Mouse (Mus musculus): Measurements from ENCODE around the gene Syk. TPM values are rescaled to one million over a fixed set of nuclear protein-coding genes. Genes with fewer than 3 reads are reported as not detected.

The Syk gene
- polyA plus RNA-seq, 1 experiment from 2014 or later: 2.6 TPM

DNA sequence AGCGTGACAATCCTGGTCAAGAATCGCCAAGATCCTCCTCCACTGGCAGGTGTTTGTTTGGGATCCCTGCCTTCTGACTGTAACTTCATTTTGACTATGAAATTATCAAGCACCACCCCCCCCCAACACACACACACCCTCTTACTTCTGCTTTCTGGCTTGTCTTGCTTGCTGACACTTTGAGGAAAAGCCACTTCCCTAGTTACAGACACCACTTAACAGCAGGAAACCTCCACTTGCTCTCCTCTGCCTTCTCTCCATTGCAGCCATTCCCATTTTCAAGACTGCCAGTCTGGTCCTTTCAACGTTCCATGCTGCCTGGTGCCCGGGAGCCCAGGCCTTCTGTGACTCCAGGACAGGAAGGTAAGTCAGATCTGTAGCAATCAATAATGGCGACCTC lies 13.7 kb downstream of the Syk start:
- DNase-seq (ENCODE audit: low spot score) (no peak), ATAC-seq (replicated peaks; ENCODE audit: insufficient number of reproducible peaks, low FRiP score, low TSS enrichment, low read depth) (no peak)
- no peak overlapping the region for H3K4me3 ChIP-seq (ENCODE audit: low read depth, low read length)
- H3K36me3 ChIP-seq (replicated peaks; ENCODE audit: control insufficient read depth, insufficient read depth, low read depth, low read length): no peaks in the 10 kb centered on the region
- H3K4me2 ChIP-seq (ENCODE audit: low read depth, low read length): no peak overlapping the region
- WGBS: 83% methylated on average over 5 of the region's 5 CpGs
- no peaks in the 10 kb centered on the region for H3K4me1 ChIP-seq (ENCODE audit: control insufficient read depth, insufficient read depth, low read length)
- no peak overlapping the region for H3K9ac ChIP-seq (replicated peaks; ENCODE audit: low read length)
- H3K27ac ChIP-seq (replicated peaks; ENCODE audit: low read depth, low read length): no peak overlapping the region
- H3K9me3 ChIP-seq (replicated peaks; ENCODE audit: control insufficient read depth, low read length): no peaks in the 10 kb centered on the region
- H3K27me3 ChIP-seq (ENCODE audit: control insufficient read depth, insufficient read depth, low read length): no peaks in the 10 kb centered on the region

DNA sequence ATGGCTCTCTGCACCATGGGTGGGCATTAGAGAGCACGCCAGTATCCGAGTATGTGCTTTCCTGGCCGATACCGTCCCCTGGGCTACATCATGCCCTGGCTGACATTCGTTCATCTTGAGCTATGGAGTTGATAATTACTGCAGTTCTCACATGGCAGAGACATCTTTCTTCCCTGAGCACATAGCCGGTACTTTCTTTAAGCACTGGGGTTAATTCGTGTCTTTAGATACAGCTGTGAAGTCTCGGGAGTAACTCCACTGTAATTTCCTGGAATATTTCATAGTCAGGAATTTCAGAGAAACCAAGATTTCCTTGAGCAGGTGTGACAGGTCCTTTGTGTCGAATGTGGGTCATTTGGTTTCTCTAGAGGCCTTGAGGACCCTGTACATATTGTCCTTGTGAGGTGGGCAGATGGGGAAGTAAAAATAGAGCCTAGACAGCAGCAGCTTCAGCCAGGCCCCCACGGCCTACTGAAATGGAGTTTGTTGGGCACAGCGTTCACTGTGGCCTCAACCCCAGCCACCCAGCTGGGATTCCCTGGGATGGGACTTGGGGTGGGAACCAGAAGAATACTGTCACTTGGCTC lies 14.2 kb downstream of the Syk start:
- Histone ChIP-seq H3K4me1 (ENCODE audit: control insufficient read depth, insufficient read depth, low read length) (no peaks in the 10 kb centered on the region), H3K4me3 (ENCODE audit: low read depth, low read length) (no peak overlapping the region), H3K9me3 (replicated peaks; ENCODE audit: control insufficient read depth, low read length) (no peaks in the 10 kb centered on the region), H3K4me2 (ENCODE audit: low read depth, low read length) (no peak overlapping the region), H3K27me3 (ENCODE audit: control insufficient read depth, insufficient read depth, low read length) (no peaks in the 10 kb centered on the region), H3K27ac (replicated peaks; ENCODE audit: low read depth, low read length) (no peak overlapping the region), H3K36me3 (replicated peaks; ENCODE audit: control insufficient read depth, insufficient read depth, low read depth, low read length) (no peaks in the 10 kb centered on the region), H3K9ac (replicated peaks; ENCODE audit: low read length) (no peak overlapping the region)
- DNase-seq (ENCODE audit: low spot score): no peak
- no peak for ATAC-seq (replicated peaks; ENCODE audit: insufficient number of reproducible peaks, low FRiP score, low TSS enrichment, low read depth)
- 82% methylated on average over 11 of the region's 11 CpGs for WGBS

DNA sequence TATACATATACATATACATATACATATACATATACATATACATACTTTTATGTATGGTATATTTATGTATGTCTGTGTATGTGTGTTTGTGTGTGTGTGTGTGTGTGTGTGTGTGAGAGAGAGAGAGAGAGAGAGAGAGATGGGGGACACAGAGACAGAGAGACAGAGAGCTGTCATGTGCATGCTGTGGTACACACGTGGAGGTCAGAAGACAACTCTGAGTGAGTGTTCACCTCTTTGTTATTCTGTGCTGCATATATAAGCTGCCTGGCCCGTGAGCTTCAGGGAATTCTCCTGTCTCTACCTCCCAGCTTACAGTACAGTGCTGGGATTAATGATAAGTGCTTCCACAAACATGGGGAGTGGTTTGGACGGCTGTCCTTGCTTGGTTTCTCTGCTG lies 15.3 kb downstream of the Syk start:
- H3K4me2 ChIP-seq (ENCODE audit: low read depth, low read length): no peak overlapping the region
- no peaks in the 10 kb centered on the region for H3K4me1 ChIP-seq (ENCODE audit: control insufficient read depth, insufficient read depth, low read length)
- H3K9me3 ChIP-seq (replicated peaks; ENCODE audit: control insufficient read depth, low read length): no peaks in the 10 kb centered on the region
- no peak overlapping the region for H3K9ac ChIP-seq (replicated peaks; ENCODE audit: low read length)
- no peak overlapping the region for H3K27ac ChIP-seq (replicated peaks; ENCODE audit: low read depth, low read length)
- no peak for ATAC-seq (replicated peaks; ENCODE audit: insufficient number of reproducible peaks, low FRiP score, low TSS enrichment, low read depth)
- DNase-seq (ENCODE audit: low spot score): no peak
- 70% methylated on average over 3 of the region's 3 CpGs for WGBS
- H3K27me3 ChIP-seq (ENCODE audit: control insufficient read depth, insufficient read depth, low read length): no peaks in the 10 kb centered on the region
- H3K36me3 ChIP-seq (replicated peaks; ENCODE audit: control insufficient read depth, insufficient read depth, low read depth, low read length): no peaks in the 10 kb centered on the region
- H3K4me3 ChIP-seq (ENCODE audit: low read depth, low read length): no peak overlapping the region

DNA sequence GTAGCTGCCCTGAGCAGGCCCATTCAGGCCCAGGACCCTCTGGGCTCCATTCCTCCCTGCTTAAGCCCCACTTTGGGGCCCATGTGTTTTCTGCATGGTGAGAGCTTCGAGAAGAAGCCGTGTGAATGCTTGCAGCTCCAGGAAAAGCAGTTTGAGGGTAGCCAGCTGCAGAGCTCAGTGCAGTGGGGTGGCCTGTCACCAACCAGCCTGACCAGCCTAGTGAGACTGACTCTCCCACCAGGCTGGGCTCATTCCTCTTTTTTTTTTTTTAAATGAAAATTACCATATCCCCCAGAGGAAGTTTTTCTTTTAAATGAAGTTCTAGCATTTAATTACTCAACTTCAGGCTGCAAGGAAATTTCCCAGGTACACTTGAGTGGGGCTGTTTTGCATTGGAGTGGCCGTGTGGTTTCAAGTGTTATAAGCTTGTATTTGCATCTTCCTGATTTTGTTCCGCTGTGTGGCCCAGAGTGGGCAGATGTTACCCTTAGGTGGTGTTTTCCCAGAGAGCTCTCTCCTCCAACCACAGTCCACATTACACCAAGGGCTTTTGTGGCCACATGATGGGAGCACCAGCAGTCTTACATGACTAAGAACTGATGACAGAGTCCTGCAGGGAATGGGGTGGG lies 17.2 kb downstream of the Syk start:
- Histone ChIP-seq H3K27me3 (ENCODE audit: control insufficient read depth, insufficient read depth, low read length) (no peaks in the 10 kb centered on the region), H3K4me1 (ENCODE audit: control insufficient read depth, insufficient read depth, low read length) (no peaks in the 10 kb centered on the region), H3K36me3 (replicated peaks; ENCODE audit: control insufficient read depth, insufficient read depth, low read depth, low read length) (no peaks in the 10 kb centered on the region), H3K27ac (replicated peaks; ENCODE audit: low read depth, low read length) (no peak overlapping the region), H3K4me2 (ENCODE audit: low read depth, low read length) (no peak overlapping the region), H3K4me3 (ENCODE audit: low read depth, low read length) (no peak overlapping the region), H3K9me3 (replicated peaks; ENCODE audit: control insufficient read depth, low read length) (no peaks in the 10 kb centered on the region), H3K9ac (replicated peaks; ENCODE audit: low read length) (no peak overlapping the region)
- ATAC-seq (replicated peaks; ENCODE audit: insufficient number of reproducible peaks, low FRiP score, low TSS enrichment, low read depth): no peak
- WGBS: 62% methylated on average over 4 of the region's 4 CpGs
- no peak for DNase-seq (ENCODE audit: low spot score)

DNA sequence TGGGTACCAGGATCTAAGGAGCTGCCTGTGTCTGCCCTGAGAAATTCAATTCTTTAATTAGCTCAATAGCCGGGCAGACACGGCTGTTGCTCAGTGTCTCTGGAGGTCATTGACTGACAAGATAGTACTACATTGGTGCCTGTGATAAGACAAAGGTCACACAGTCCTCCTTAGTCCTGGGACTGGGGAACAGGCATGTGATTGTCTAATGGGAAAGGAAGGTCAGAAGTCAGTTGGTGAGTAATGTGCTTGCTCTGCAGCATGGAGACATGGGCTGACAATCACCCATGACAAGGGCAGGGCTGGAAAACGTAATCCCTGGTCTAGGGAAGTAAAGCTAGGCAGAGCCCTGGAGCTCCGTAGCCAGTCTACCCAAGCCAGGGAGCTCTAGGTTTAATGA lies 19.8 kb downstream of the Syk start:
- Histone ChIP-seq H3K4me3 (ENCODE audit: low read depth, low read length) (no peak overlapping the region), H3K4me2 (ENCODE audit: low read depth, low read length) (no peak overlapping the region), H3K4me1 (ENCODE audit: control insufficient read depth, insufficient read depth, low read length) (no peaks in the 10 kb centered on the region), H3K9me3 (replicated peaks; ENCODE audit: control insufficient read depth, low read length) (no peaks in the 10 kb centered on the region), H3K36me3 (replicated peaks; ENCODE audit: control insufficient read depth, insufficient read depth, low read depth, low read length) (no peaks in the 10 kb centered on the region), H3K27me3 (ENCODE audit: control insufficient read depth, insufficient read depth, low read length) (no peaks in the 10 kb centered on the region), H3K27ac (replicated peaks; ENCODE audit: low read depth, low read length) (no peak overlapping the region), H3K9ac (replicated peaks; ENCODE audit: low read length) (no peak overlapping the region)
- ATAC-seq (replicated peaks; ENCODE audit: insufficient number of reproducible peaks, low FRiP score, low TSS enrichment, low read depth) (no peak), DNase-seq (ENCODE audit: low spot score) (no peak)
- WGBS: 27% methylated on average over 4 of the region's 4 CpGs

DNA sequence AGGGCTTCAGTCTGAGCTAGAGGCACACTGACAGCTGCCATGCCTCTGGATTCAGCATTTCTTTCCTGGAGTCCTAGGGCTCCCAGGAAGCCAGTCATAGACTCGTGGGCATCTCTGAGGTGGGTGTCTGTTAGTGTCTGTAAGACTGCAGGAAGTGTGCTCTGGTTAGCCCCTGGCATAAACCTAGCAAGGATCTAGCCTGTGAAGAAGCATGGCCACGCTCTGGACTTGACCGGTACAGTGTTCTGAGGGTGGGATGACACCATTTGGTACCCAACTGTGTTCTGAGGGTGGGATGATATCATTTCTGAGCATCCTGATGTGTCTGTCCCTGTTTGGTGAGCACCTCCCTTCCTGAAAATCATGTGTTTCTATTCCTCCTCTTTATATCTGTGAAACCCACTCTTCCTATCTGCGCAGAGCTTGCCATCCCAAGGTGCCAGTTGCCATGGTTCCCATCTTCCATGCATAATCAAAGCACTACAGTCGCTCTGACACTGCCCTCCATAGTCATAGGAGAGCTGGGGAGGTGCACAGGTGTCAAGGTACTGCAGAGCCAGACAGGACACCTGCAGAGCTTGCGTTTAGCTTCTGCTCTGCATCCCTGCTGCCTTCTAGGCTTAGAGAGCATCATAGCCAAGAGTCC lies 20.9 kb downstream of the Syk start:
- H3K27me3 ChIP-seq (ENCODE audit: control insufficient read depth, insufficient read depth, low read length): no peaks in the 10 kb centered on the region
- 82% methylated on average over 6 of the region's 6 CpGs for WGBS
- ATAC-seq (replicated peaks; ENCODE audit: insufficient number of reproducible peaks, low FRiP score, low TSS enrichment, low read depth): no peak

DNA sequence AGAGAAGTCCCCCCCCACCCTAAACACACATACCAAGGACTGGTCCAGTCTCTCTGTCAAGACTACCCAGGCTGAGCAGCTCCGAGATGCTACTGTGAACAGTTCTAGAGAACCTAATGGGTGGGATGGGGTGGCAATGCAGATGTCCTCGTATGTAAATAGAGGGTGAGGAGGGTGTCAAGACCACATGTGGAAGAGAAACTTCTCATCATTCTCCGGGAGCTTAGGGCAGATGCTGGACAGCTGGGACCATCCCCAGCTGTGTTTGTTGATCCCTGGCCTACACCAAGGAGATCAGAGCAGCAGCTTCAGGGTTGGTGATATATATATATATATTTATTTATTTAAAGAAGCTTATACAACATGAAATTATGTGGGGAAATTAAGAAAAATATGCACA lies 22.0 kb downstream of the Syk start:
- Histone ChIP-seq H3K9ac (replicated peaks; ENCODE audit: low read length) (no peak overlapping the region), H3K4me2 (ENCODE audit: low read depth, low read length) (no peak overlapping the region), H3K36me3 (replicated peaks; ENCODE audit: control insufficient read depth, insufficient read depth, low read depth, low read length) (no peaks in the 10 kb centered on the region), H3K27me3 (ENCODE audit: control insufficient read depth, insufficient read depth, low read length) (no peaks in the 10 kb centered on the region), H3K9me3 (replicated peaks; ENCODE audit: control insufficient read depth, low read length) (no peaks in the 10 kb centered on the region), H3K4me3 (ENCODE audit: low read depth, low read length) (no peak overlapping the region), H3K27ac (replicated peaks; ENCODE audit: low read depth, low read length) (no peak overlapping the region), H3K4me1 (ENCODE audit: control insufficient read depth, insufficient read depth, low read length) (no peaks in the 10 kb centered on the region)
- 89% methylated on average over 3 of the region's 3 CpGs for WGBS
- no peak for DNase-seq (ENCODE audit: low spot score)
- ATAC-seq (replicated peaks; ENCODE audit: insufficient number of reproducible peaks, low FRiP score, low TSS enrichment, low read depth): no peak

More for the DNA sequence above, 20.9 kb downstream of the Syk start:
- no peak overlapping the region for H3K27ac ChIP-seq (replicated peaks; ENCODE audit: low read depth, low read length)
- no peaks in the 10 kb centered on the region for H3K9me3 ChIP-seq (replicated peaks; ENCODE audit: control insufficient read depth, low read length)
- no peaks in the 10 kb centered on the region for H3K4me1 ChIP-seq (ENCODE audit: control insufficient read depth, insufficient read depth, low read length)
- H3K4me2 ChIP-seq (ENCODE audit: low read depth, low read length): no peak overlapping the region
- DNase-seq (ENCODE audit: low spot score): no peak
- no peaks in the 10 kb centered on the region for H3K36me3 ChIP-seq (replicated peaks; ENCODE audit: control insufficient read depth, insufficient read depth, low read depth, low read length)
- no peak overlapping the region for H3K4me3 ChIP-seq (ENCODE audit: low read depth, low read length)
- no peak overlapping the region for H3K9ac ChIP-seq (replicated peaks; ENCODE audit: low read length)

DNA sequence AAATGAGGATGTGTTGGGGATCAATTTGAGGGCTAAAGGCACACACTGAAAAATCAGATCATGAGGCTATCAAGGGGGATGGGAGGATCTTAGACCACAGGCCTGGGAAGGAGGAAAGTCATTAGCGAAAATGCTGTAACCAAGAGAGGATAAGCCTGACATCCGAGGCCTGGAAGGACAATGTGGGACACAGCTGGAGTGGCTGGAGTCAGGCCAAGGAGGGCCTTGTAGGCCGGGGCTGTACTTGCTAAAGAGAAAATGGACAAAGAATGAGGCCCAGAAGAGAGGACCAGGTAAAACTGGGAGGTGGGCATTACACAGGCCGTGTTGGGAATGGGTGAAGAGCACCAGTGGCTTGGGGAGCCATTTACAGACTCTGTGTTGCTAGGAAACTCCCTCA lies 22.9 kb downstream of the Syk start:
- Histone ChIP-seq H3K27ac (replicated peaks; ENCODE audit: low read depth, low read length) (no peak overlapping the region), H3K4me2 (ENCODE audit: low read depth, low read length) (no peak overlapping the region), H3K9me3 (replicated peaks; ENCODE audit: control insufficient read depth, low read length) (no peaks in the 10 kb centered on the region), H3K4me1 (ENCODE audit: control insufficient read depth, insufficient read depth, low read length) (no peaks in the 10 kb centered on the region), H3K36me3 (replicated peaks; ENCODE audit: control insufficient read depth, insufficient read depth, low read depth, low read length) (no peaks in the 10 kb centered on the region), H3K27me3 (ENCODE audit: control insufficient read depth, insufficient read depth, low read length) (no peaks in the 10 kb centered on the region), H3K9ac (replicated peaks; ENCODE audit: low read length) (no peak overlapping the region), H3K4me3 (ENCODE audit: low read depth, low read length) (no peak overlapping the region)
- DNase-seq (ENCODE audit: low spot score): no peak
- WGBS: 88% methylated on average over 4 of the region's 4 CpGs
- no peak for ATAC-seq (replicated peaks; ENCODE audit: insufficient number of reproducible peaks, low FRiP score, low TSS enrichment, low read depth)

Measured in embryonic facial prominence, embryonic 11.5 days (tissue).